Mouse (Mus musculus) brown adipose tissue, adult 24 weeks (tissue): ENCODE results near the gene 1700029P11Rik. TPM values are rescaled to one million over a fixed set of nuclear protein-coding genes. Genes with fewer than 3 reads are reported as not detected.
A peak's percentile ranks its signal among the peaks of the same experiment; 100 is the strongest.

Experiments used
- H3K27ac ChIP-seq: fragments of 200-500 bp; replicated peaks from 2 replicates; pipeline ENCODE4 v1.5.1; 2012; ENCODE audit warnings: low read depth, mild to moderate bottlenecking, low read length
- H3K4me1 ChIP-seq: fragments of 200-500 bp; 2 replicates; pipeline ENCODE4 v1.6.1; 2012; ENCODE audit warnings: low read length, mixed read lengths; ENCODE audit not compliant: control insufficient read depth, insufficient read depth, insufficient read length
- H3K4me3 ChIP-seq: fragments of 200-500 bp; 2 replicates; pipeline ENCODE4 v1.5.1; 2012; ENCODE audit warnings: low read depth, mild to moderate bottlenecking, low read length, moderate library complexity; ENCODE audit not compliant: insufficient read depth
- polyA plus RNA-seq: library from polyadenylated mRNA; stranded (reverse); fragments of >200 nt; gene quantifications from 2 replicates; pipeline ENCODE4 v1.2.4, GENCODE M21; 2012; ENCODE audit not compliant: missing spikeins, insufficient read depth, insufficient read length

Gene 1700029P11Rik
- polyA plus RNA-seq, 1 experiment: not detected

- Histone ChIP-seq H3K4me3 (no peak overlapping the region), H3K27ac (no peak overlapping the region), H3K4me1 (no peaks in the 10 kb centered on the region)
These were observed 29.6 kb upstream of the 1700029P11Rik start for GRCm38 (mm10) chr15:81950716-81951115.

GRCm38 (mm10) chr15:81951159-81951558 is 29.2 kb upstream of the 1700029P11Rik start:
- Histone ChIP-seq H3K27ac (no peak overlapping the region), H3K4me1 (no peaks in the 10 kb centered on the region), H3K4me3 (no peak overlapping the region)

- Histone ChIP-seq H3K4me3 (no peak overlapping the region), H3K4me1 (no peaks in the 10 kb centered on the region)
These were observed 28.0 kb upstream of the 1700029P11Rik start for GRCm38 (mm10) chr15:81952310-81952709.

GRCm38 (mm10) chr15:81954151-81954583 is 26.2 kb upstream of the 1700029P11Rik start:
- H3K4me1 ChIP-seq: no peaks in the 10 kb centered on the region
- H3K4me3 ChIP-seq: no peak overlapping the region
- no peak overlapping the region for H3K27ac ChIP-seq

More at GRCm38 (mm10) chr15:81952310-81952709, 28.0 kb upstream of the 1700029P11Rik start:
- no peak overlapping the region for H3K27ac ChIP-seq

- H3K4me1 ChIP-seq: no peaks in the 10 kb centered on the region
- no peak overlapping the region for H3K4me3 ChIP-seq
- no peak overlapping the region for H3K27ac ChIP-seq
These were observed 25.6 kb upstream of the 1700029P11Rik start for GRCm38 (mm10) chr15:81954716-81955115.

GRCm38 (mm10) chr15:81955414-81955813 is 24.9 kb upstream of the 1700029P11Rik start:
- Histone ChIP-seq H3K27ac (no peak overlapping the region), H3K4me3 (no peak overlapping the region), H3K4me1 (no peaks in the 10 kb centered on the region)

- H3K4me3 ChIP-seq: no peak overlapping the region
- H3K4me1 ChIP-seq: peaks cover 1% of the 10 kb centered on the region; the same call in 1 of the 2 replicates
- no peak overlapping the region for H3K27ac ChIP-seq
These were observed 23.9 kb upstream of the 1700029P11Rik start for GRCm38 (mm10) chr15:81956457-81956856.

- Histone ChIP-seq H3K4me1 (peaks cover 2% of the 10 kb centered on the region; the same call in 1 of the 2 replicates), H3K4me3 (no peak overlapping the region), H3K27ac (no peak overlapping the region)
These were observed 22.7 kb upstream of the 1700029P11Rik start for GRCm38 (mm10) chr15:81957598-81957997.

GRCm38 (mm10) chr15:81958906-81959305 is 21.4 kb upstream of the 1700029P11Rik start:
- 0 out of 2 replicates have a peak overlapping the region, but pooled peaks have one; percentile 6 for H3K4me3 ChIP-seq
- no peak overlapping the region for H3K27ac ChIP-seq

GRCm38 (mm10) chr15:81960171-81961077 is 19.9 kb upstream of the 1700029P11Rik start, which contains the start of gene Pmm1:
Pmm1 (minus strand) TSS chr15:81960930.
- peak within 1 kb of the TSS; percentile 84 for H3K4me3 ChIP-seq
- H3K27ac ChIP-seq: peak within 1 kb of the TSS; percentile 74

More at GRCm38 (mm10) chr15:81958906-81959305, 21.4 kb upstream of the 1700029P11Rik start:
- peaks cover 2% of the 10 kb centered on the region; the same call in 1 of the 2 replicates for H3K4me1 ChIP-seq

GRCm38 (mm10) chr15:81961078-81961451 is 19.3 kb upstream of the 1700029P11Rik start:
- peaks cover 2% of the 10 kb centered on the region; the same call in 1 of the 2 replicates for H3K4me1 ChIP-seq
- H3K27ac ChIP-seq: peak overlapping the region; percentile 74
- peak overlapping the region; percentile 48 for H3K4me3 ChIP-seq

More at GRCm38 (mm10) chr15:81960171-81961077, 19.9 kb upstream of the 1700029P11Rik start, which contains the start of gene Pmm1:
- peaks cover 2% of the 10 kb centered on the region; the same call in 1 of the 2 replicates for H3K4me1 ChIP-seq

GRCm38 (mm10) chr15:81964262-81964661 is 16.1 kb upstream of the 1700029P11Rik start:
- Histone ChIP-seq H3K4me1 (peaks cover 2% of the 10 kb centered on the region; the same call in 1 of the 2 replicates), H3K27ac (no peak overlapping the region), H3K4me3 (no peak overlapping the region)

GRCm38 (mm10) chr15:81964980-81965545 is 15.3 kb upstream of the 1700029P11Rik start:
- Histone ChIP-seq H3K4me3 (no peak overlapping the region), H3K27ac (no peak overlapping the region), H3K4me1 (peaks cover 2% of the 10 kb centered on the region; the same call in 1 of the 2 replicates)

GRCm38 (mm10) chr15:81966062-81966829 is 14.1 kb upstream of the 1700029P11Rik start:
- Histone ChIP-seq H3K4me1 (peaks cover 2% of the 10 kb centered on the region; the same call in 1 of the 2 replicates), H3K4me3 (no peak overlapping the region), H3K27ac (no peak overlapping the region)
